Mouse (Mus musculus) bone marrow macrophage, adult 2 months (primary cell): ENCODE measurements around the gene Olfr473.

Experiments used
- CTCF ChIP-seq: IDR thresholded peaks from 2 replicates; pipeline ENCODE4 v1.5.1; 2012; ENCODE audit warnings: low read depth, mild to moderate bottlenecking, low read length, moderate library complexity
- POLR2A ChIP-seq: IDR thresholded peaks from 2 replicates; pipeline ENCODE4 v1.6.1; 2012; ENCODE audit warnings: mild to moderate bottlenecking, low read depth, low read length, borderline replicate concordance

GRCm38 (mm10) chr7:107897602-107898001 lies 32.6 kb upstream of the Olfr473 start, which contains the start of gene Olfr472:
- TF ChIP-seq POLR2A = no peak
- no peak for TF ChIP-seq CTCF
